Mouse (Mus musculus) limb, embryonic 12.5 days (tissue): Measurements from ENCODE around the gene Enthd1. TPM values are rescaled to one million over a fixed set of nuclear protein-coding genes. Genes with fewer than 3 reads are reported as not detected.
A peak's percentile ranks its signal among the peaks of the same experiment; 100 is the strongest.

ENCODE experiments used
- ATAC-seq: fragments of 200-750 bp; cut with Nextera tagmentation; 2 replicates; pipeline ENCODE4 v1.8.0; 2017; ENCODE audit warnings: low read depth, moderate TSS enrichment; ENCODE audit not compliant: insufficient number of reproducible peaks, insufficient read depth, low FRiP score, low TSS enrichment
- H3K27ac ChIP-seq: fragments of 300-500 bp; sonication (generic); 2 replicates; pipeline ENCODE4 v1.5.1; 2016; ENCODE audit warnings: mild to moderate bottlenecking, moderate library complexity
- H3K27me3 ChIP-seq: fragments of 300-500 bp; sonication (generic); 2 replicates; pipeline ENCODE4 v1.6.1; 2016; ENCODE audit warnings: mild to moderate bottlenecking, moderate library complexity
- H3K36me3 ChIP-seq: fragments of 300-500 bp; sonication (generic); 2 replicates; pipeline ENCODE4 v1.6.1; 2016; ENCODE audit warnings: mild to moderate bottlenecking, moderate library complexity
- H3K4me1 ChIP-seq: fragments of 300-500 bp; sonication (generic); replicated peaks from 2 replicates; pipeline ENCODE4 v1.6.1; 2016
- H3K4me2 ChIP-seq: fragments of 300-500 bp; sonication (generic); 2 replicates; pipeline ENCODE4 v1.6.1; 2016; ENCODE audit warnings: mild to moderate bottlenecking, moderate library complexity
- H3K4me3 ChIP-seq: fragments of 300-500 bp; sonication (generic); replicated peaks from 2 replicates; pipeline ENCODE4 v1.5.1; 2016; ENCODE audit warnings: mild to moderate bottlenecking
- H3K9ac ChIP-seq: fragments of 300-500 bp; sonication (generic); replicated peaks from 2 replicates; pipeline ENCODE4 v1.6.1; 2016; ENCODE audit warnings: mild to moderate bottlenecking, moderate library complexity
- H3K9me3 ChIP-seq: fragments of 300-500 bp; sonication (generic); 2 replicates; pipeline ENCODE4 v1.6.1; 2016; ENCODE audit warnings: mild to moderate bottlenecking, moderate library complexity
- WGBS: fragments of 180-500 bp; shearing (Covaris S2); methylation state at CpG from one replicate; pipeline ENCODE4 v1.1.7; 2016; 5-methylcytosine and 5-hydroxymethylcytosine counted together
- polyA plus RNA-seq: library from polyadenylated mRNA; unstranded; fragments of >200 nt; fragmentation: Nextera tagmentation; extraction: Ambion mirVana; gene quantifications from 2 replicates; pipeline ENCODE4 v1.2.1, GENCODE M21; 2016

Enthd1 gene
- polyA plus RNA-seq, 1 experiment from 2014 or later: not detected

GRCm38 (mm10) chr15:80467876-80468275, 97.1 kb downstream of the Enthd1 start:
- Histone ChIP-seq H3K27me3 (peaks cover 10% of the 10 kb centered on the region), H3K4me2 (no peak overlapping the region), H3K36me3 (no peaks in the 10 kb centered on the region), H3K4me3 (no peak overlapping the region), H3K4me1 (peaks cover 6% of the 10 kb centered on the region), H3K27ac (no peak overlapping the region), H3K9me3 (no peaks in the 10 kb centered on the region), H3K9ac (no peak overlapping the region)
- ATAC-seq: no peak
- 89% methylated on average over 4 of the region's 4 CpGs for WGBS

GRCm38 (mm10) chr15:80462106-80462505, 102.8 kb downstream of the Enthd1 start:
- H3K4me2 ChIP-seq: peak overlapping the region; percentile 52
- H3K27me3 ChIP-seq: peaks cover 17% of the 10 kb centered on the region
- no peak overlapping the region for H3K27ac ChIP-seq
- peak overlapping the region; percentile 25 for H3K4me3 ChIP-seq
- WGBS: 3% methylated on average over 9 of the region's 9 CpGs
- 0 out of 2 replicates have a peak overlapping the region, but pooled peaks have one; percentile 2 for H3K9ac ChIP-seq
- no peak for ATAC-seq
- H3K4me1 ChIP-seq: peaks cover 21% of the 10 kb centered on the region
- no peaks in the 10 kb centered on the region for H3K9me3 ChIP-seq
- H3K36me3 ChIP-seq: no peaks in the 10 kb centered on the region

DNA sequence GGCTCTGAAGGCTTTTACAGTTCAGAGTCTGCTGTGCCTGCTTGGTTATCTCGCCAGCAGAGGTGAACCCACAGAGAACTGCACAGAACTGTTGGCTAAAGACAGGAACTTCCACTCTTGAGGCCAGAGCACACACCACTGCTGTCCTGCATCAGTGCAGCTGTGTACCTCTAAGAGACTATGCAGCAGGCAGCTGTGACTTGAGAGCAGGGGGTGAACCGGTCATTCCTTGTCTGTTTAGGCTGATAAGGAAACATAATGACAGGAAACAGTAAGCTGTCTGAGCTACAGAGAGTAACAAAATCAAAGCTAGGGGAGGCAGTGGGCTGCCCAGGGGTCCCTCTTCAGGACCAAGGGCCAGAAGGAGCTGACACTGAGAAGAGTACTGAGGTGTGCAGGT, 103.5 kb downstream of the Enthd1 start:
- 45% methylated on average over 2 of the region's 2 CpGs for WGBS
- Histone ChIP-seq H3K36me3 (no peaks in the 10 kb centered on the region), H3K27me3 (peaks cover 17% of the 10 kb centered on the region)

GRCm38 (mm10) chr15:80460011-80460410, 104.9 kb downstream of the Enthd1 start:
- H3K36me3 ChIP-seq: no peaks in the 10 kb centered on the region
- H3K4me2 ChIP-seq: no peak overlapping the region
- no peak overlapping the region for H3K4me3 ChIP-seq
- no peak overlapping the region for H3K27ac ChIP-seq
- H3K27me3 ChIP-seq: peaks cover 17% of the 10 kb centered on the region
- H3K9ac ChIP-seq: no peak overlapping the region
- H3K4me1 ChIP-seq: peaks cover 21% of the 10 kb centered on the region
- 51% methylated on average over 9 of the region's 9 CpGs for WGBS
- no peaks in the 10 kb centered on the region for H3K9me3 ChIP-seq
- no peak for ATAC-seq

More for the DNA sequence above, 103.5 kb downstream of the Enthd1 start:
- Histone ChIP-seq H3K4me1 (peaks cover 21% of the 10 kb centered on the region), H3K9me3 (no peaks in the 10 kb centered on the region), H3K9ac (no peak overlapping the region), H3K4me2 (no peak overlapping the region), H3K4me3 (no peak overlapping the region), H3K27ac (no peak overlapping the region)
- ATAC-seq: no peak

GRCm38 (mm10) chr15:80457984-80458383, 107.0 kb downstream of the Enthd1 start:
- H3K36me3 ChIP-seq: no peaks in the 10 kb centered on the region
- no peak overlapping the region for H3K9ac ChIP-seq
- H3K9me3 ChIP-seq: no peaks in the 10 kb centered on the region
- H3K27ac ChIP-seq: no peak overlapping the region
- 84% methylated on average over 3 of the region's 3 CpGs for WGBS
- no peak overlapping the region for H3K4me2 ChIP-seq
- ATAC-seq: no peak
- H3K27me3 ChIP-seq: peaks cover 8% of the 10 kb centered on the region
- peaks cover 15% of the 10 kb centered on the region for H3K4me1 ChIP-seq
- no peak overlapping the region for H3K4me3 ChIP-seq

DNA sequence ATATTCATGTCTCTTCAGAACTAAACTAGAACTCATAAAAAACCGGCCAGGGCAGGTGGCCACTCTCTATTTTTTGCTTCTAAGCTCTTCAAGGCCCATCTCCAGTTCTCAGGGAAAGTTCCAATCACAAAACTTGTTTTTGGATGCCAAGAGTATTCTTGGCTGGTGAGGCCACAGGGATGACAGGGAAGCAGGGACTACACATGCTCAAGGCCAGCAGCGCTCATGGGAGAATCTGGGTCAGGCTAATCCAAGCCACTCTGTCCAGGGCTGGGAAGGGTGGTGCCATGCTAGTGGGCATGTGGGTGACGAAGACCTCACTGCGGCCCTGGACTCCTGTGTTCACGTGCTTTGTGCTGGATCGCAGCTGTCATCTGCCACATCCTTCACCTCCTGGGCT, 110.5 kb downstream of the Enthd1 start:
- 79% methylated on average over 6 of the region's 6 CpGs for WGBS
- no peak for ATAC-seq
- Histone ChIP-seq H3K27ac (no peak overlapping the region), H3K4me3 (no peak overlapping the region), H3K9me3 (no peaks in the 10 kb centered on the region), H3K9ac (no peak overlapping the region), H3K27me3 (no peaks in the 10 kb centered on the region), H3K36me3 (no peaks in the 10 kb centered on the region), H3K4me2 (no peak overlapping the region), H3K4me1 (no peaks in the 10 kb centered on the region)

GRCm38 (mm10) chr15:80452425-80452824, 112.5 kb downstream of the Enthd1 start:
- H3K27ac ChIP-seq: no peak overlapping the region
- H3K9ac ChIP-seq: no peak overlapping the region
- H3K27me3 ChIP-seq: no peaks in the 10 kb centered on the region
- no peak overlapping the region for H3K4me3 ChIP-seq
- H3K9me3 ChIP-seq: no peaks in the 10 kb centered on the region
- 33% methylated on average over 16 of the region's 16 CpGs for WGBS
- H3K4me1 ChIP-seq: no peaks in the 10 kb centered on the region
- no peaks in the 10 kb centered on the region for H3K36me3 ChIP-seq
- ATAC-seq: no peak
- H3K4me2 ChIP-seq: 0 out of 2 replicates have a peak overlapping the region, but pooled peaks have one; percentile 13

- Histone ChIP-seq H3K4me1 (no peaks in the 10 kb centered on the region), H3K4me2 (no peak overlapping the region), H3K27ac (no peak overlapping the region), H3K36me3 (no peaks in the 10 kb centered on the region), H3K9ac (no peak overlapping the region), H3K9me3 (no peaks in the 10 kb centered on the region), H3K27me3 (no peaks in the 10 kb centered on the region), H3K4me3 (no peak overlapping the region)
- 88% methylated on average over 15 of the region's 15 CpGs for WGBS
- ATAC-seq: no peak
These were observed 118.8 kb downstream of the Enthd1 start for GRCm38 (mm10) chr15:80445956-80446687.

DNA sequence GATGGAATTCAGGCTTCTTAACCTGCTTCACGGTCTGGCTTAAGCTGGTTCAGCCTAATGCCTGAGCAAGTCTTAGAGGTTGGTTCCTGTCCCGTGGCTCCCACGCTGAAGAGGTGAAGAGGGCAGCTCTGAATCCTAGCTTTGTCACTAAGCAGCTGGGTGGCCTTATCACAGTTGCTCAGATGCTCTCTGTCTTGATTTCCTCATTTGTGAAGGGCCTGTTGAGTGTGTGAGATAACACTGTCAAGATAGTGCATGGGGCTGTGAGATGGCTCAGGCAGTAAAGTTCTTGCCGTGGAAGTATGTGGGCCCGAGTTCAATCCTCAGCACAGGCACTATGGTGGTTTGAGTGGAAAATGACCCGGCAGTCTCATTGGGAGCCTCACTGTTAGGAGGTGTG, 124.8 kb downstream of the Enthd1 start:
- no peak overlapping the region for H3K4me2 ChIP-seq
- no peak overlapping the region for H3K27ac ChIP-seq
- WGBS: 81% methylated on average over 6 of the region's 6 CpGs
- H3K4me1 ChIP-seq: peaks cover 13% of the 10 kb centered on the region
- no peak overlapping the region for H3K4me3 ChIP-seq
- H3K9ac ChIP-seq: no peak overlapping the region
- H3K27me3 ChIP-seq: no peaks in the 10 kb centered on the region
- no peaks in the 10 kb centered on the region for H3K9me3 ChIP-seq
- ATAC-seq: no peak
- no peaks in the 10 kb centered on the region for H3K36me3 ChIP-seq

GRCm38 (mm10) chr15:80438423-80438822, 126.5 kb downstream of the Enthd1 start:
- H3K4me3 ChIP-seq: no peak overlapping the region
- no peaks in the 10 kb centered on the region for H3K27me3 ChIP-seq
- peaks cover 13% of the 10 kb centered on the region for H3K4me1 ChIP-seq
- WGBS: 55% methylated on average over 9 of the region's 9 CpGs
- H3K4me2 ChIP-seq: no peak overlapping the region
- peak overlapping the region; percentile 67 for H3K27ac ChIP-seq
- H3K9me3 ChIP-seq: no peaks in the 10 kb centered on the region
- no peak for ATAC-seq
- H3K9ac ChIP-seq: no peak overlapping the region
- H3K36me3 ChIP-seq: no peaks in the 10 kb centered on the region

DNA sequence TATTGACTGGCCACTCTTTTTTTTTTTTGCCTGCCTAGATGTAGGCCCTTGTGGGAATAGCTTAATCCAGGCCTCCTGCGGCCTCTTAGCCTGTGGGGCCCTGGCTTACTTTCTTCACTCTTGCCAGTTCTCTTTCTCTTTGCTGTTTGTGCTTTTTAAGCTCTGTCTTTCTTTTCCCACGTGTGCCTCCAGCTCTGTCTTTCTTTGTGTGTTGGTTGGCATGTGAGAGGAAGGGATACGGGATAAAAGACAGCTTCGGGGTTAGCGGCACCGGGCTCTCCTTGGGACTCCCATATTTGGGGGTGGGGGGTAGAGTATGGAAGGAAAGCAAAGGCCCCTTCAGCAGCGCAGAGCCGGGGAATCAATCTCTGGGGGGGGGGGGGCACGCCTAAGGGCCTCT, 127.0 kb downstream of the Enthd1 start:
- Histone ChIP-seq H3K9ac (no peak overlapping the region), H3K4me1 (peaks cover 13% of the 10 kb centered on the region), H3K4me3 (no peak overlapping the region), H3K27me3 (no peaks in the 10 kb centered on the region), H3K36me3 (no peaks in the 10 kb centered on the region), H3K4me2 (no peak overlapping the region), H3K27ac (peak overlapping the region; percentile 57), H3K9me3 (no peaks in the 10 kb centered on the region)
- no peak for ATAC-seq
- 78% methylated on average over 9 of the region's 9 CpGs for WGBS

DNA sequence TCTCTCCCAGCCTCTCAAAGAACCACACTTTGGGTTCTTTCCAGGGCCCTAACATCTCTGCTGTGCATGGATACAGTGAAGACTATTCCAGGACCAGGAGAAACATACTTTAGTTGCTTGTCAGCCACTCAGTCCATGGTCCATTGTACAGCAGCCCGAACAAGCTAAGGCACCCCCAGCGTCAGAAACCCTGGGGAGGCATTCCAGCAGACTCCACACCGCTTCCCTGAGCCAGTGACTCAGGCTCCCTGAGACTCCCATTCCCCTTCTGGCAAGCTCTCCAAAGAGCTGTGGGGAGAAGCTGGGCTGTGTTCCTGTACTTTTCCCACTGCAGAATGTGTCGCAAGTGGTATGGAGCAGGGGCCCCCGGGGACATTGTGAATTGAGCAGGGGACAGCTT, 128.0 kb downstream of the Enthd1 start:
- WGBS: 89% methylated on average over 5 of the region's 5 CpGs
- Histone ChIP-seq H3K9ac (no peak overlapping the region), H3K4me3 (no peak overlapping the region), H3K9me3 (no peaks in the 10 kb centered on the region), H3K27me3 (no peaks in the 10 kb centered on the region), H3K36me3 (no peaks in the 10 kb centered on the region), H3K4me2 (no peak overlapping the region), H3K27ac (no peak overlapping the region), H3K4me1 (peaks cover 13% of the 10 kb centered on the region)
- no peak for ATAC-seq
